Mouse (Mus musculus) left cerebral cortex, adult 8-10 months (tissue): Measurements from ENCODE around the gene Klhl6. TPM values are rescaled to one million over a fixed set of nuclear protein-coding genes. Genes with fewer than 3 reads are reported as not detected.

ENCODE experiments used
- DNase-seq, 2 experiments: peaks; one replicate each; pipeline ENCODE4 v3.0.0; 2022; ENCODE audit warnings: low spot score in 2 of 2
- total RNA-seq, 4 experiments: library from RNA; stranded (reverse); gene quantifications; 2 replicates each; pipeline ENCODE4 v1.2.4; 2022

Gene Klhl6
- total RNA-seq, 4 experiments from 2014 or later: 0.68 to 5.4 (median 2.5) TPM

- no peak for DNase-seq
Measured at GRCm38 (mm10) chr16:19969506-19969905, 13.3 kb downstream of the Klhl6 start.

- no peak for DNase-seq
Measured at GRCm38 (mm10) chr16:19968666-19969065, 14.2 kb downstream of the Klhl6 start.

- no peak for DNase-seq
Measured at GRCm38 (mm10) chr16:19967897-19968392, 14.9 kb downstream of the Klhl6 start.

- no peak for DNase-seq
Measured at GRCm38 (mm10) chr16:19966976-19967375, 15.9 kb downstream of the Klhl6 start.

- DNase-seq: no peak
Measured at GRCm38 (mm10) chr16:19966437-19966836, 16.4 kb downstream of the Klhl6 start.

- DNase-seq: no peak
Measured at GRCm38 (mm10) chr16:19962951-19963350, 19.9 kb downstream of the Klhl6 start.

- no peak for DNase-seq
Measured at GRCm38 (mm10) chr16:19961070-19961469, 21.8 kb downstream of the Klhl6 start.

- no peak for DNase-seq
Measured at GRCm38 (mm10) chr16:19960407-19961058, 22.3 kb downstream of the Klhl6 start.

- no peak for DNase-seq
Measured at GRCm38 (mm10) chr16:19957051-19957450, 25.8 kb downstream of the Klhl6 start.

GRCm38 (mm10) chr16:19947336-19947735 lies 35.5 kb downstream of the Klhl6 start:
- no peak for DNase-seq

GRCm38 (mm10) chr16:19946578-19947298 lies 36.1 kb downstream of the Klhl6 start:
- DNase-seq: no peak

- no peak for DNase-seq
Measured at GRCm38 (mm10) chr16:19920823-19921222, 62.0 kb downstream of the Klhl6 start.

GRCm38 (mm10) chr16:19918286-19918685 lies 64.6 kb downstream of the Klhl6 start:
- DNase-seq: no peak

- no peak for DNase-seq
Measured at GRCm38 (mm10) chr16:19912582-19912981, 70.3 kb downstream of the Klhl6 start.

GRCm38 (mm10) chr16:19908291-19908690 lies 74.5 kb downstream of the Klhl6 start:
- DNase-seq: no peak

GRCm38 (mm10) chr16:19907103-19907502 lies 75.7 kb downstream of the Klhl6 start:
- no peak for DNase-seq

GRCm38 (mm10) chr16:19904734-19905479 lies 77.9 kb downstream of the Klhl6 start:
- DNase-seq: no peak

GRCm38 (mm10) chr16:19903792-19904191 lies 79.0 kb downstream of the Klhl6 start:
- no peak for DNase-seq
